Mouse (Mus musculus) urinary bladder, postnatal 4 days (tissue): ENCODE measurements around the gene Inca1.
A peak's percentile ranks its signal among the peaks of the same experiment; 100 is the strongest.

Source experiments
- DNase-seq, 2 experiments: peaks; one replicate each; pipeline ENCODE4 v3.0.0; 2021 to 2022; ENCODE audit warnings: low spot score in 2 of 2

Gene Inca1

DNA sequence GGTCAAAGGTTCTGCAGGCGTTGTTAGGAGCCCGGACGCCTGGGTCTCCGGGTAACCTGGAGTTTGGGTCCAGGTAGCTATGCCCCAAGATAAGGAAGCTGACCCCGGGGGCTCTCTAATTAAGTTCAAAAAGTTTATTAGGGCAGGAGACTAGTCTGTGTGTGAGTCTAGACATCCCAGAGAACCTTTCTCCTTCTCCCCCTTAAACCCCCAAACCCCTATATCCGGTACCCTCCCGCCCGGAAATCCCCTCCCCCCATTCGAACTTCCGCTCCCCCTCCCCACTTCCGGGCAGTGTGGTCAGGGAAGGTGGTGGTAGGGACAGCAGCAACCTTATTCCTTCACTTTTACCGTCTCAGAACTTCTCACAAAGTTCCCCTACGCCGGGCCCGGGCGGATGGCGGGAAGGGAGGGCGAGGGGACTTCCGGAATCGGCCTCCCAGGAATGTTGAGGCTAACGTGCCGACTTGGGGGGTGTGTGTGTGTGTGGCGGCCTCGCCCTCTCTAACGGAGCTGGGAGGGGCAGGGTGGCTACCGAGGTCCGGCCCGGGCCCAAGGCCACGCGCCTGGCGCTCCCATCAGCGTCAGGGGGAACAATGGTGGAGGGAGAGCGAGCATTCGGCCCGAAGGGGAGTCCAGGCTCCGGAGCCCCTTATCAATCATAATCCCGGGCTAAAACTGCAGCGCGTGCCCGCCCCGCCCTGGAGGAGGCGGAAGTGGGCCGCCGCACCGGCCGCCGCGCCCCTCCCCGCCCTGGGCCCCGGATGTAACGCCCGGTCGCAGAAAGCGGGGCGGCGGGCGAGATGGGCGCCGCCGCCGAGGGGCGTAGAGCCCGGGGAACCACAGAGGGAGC is 46.4 kb downstream of the Inca1 start:
- DNase-seq, result peak in 1 of 2 experiments; percentile 70

DNA sequence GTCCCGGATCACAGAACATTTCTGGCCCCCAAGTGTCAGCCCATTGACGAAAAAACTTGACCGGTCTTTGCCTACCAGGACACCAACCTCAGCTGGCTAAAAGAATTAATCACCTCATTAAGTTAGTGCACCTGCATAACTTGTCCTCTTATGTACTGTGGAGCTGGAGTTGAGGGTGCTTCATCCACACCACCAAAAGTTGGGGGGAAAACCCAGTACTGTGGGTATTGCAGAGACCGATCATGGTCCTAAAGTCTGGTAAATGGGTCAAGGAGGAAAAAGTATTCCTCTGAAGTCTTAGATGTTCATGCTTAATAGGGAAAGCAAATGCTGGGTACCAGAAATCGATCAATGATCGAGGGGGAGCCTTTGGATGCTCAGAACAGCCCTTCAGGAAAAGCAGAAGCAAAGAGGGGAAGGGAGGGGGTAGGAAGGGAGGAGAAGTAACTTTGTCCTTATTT is 47.0 kb downstream of the Inca1 start:
- DNase-seq, result no peak

DNA sequence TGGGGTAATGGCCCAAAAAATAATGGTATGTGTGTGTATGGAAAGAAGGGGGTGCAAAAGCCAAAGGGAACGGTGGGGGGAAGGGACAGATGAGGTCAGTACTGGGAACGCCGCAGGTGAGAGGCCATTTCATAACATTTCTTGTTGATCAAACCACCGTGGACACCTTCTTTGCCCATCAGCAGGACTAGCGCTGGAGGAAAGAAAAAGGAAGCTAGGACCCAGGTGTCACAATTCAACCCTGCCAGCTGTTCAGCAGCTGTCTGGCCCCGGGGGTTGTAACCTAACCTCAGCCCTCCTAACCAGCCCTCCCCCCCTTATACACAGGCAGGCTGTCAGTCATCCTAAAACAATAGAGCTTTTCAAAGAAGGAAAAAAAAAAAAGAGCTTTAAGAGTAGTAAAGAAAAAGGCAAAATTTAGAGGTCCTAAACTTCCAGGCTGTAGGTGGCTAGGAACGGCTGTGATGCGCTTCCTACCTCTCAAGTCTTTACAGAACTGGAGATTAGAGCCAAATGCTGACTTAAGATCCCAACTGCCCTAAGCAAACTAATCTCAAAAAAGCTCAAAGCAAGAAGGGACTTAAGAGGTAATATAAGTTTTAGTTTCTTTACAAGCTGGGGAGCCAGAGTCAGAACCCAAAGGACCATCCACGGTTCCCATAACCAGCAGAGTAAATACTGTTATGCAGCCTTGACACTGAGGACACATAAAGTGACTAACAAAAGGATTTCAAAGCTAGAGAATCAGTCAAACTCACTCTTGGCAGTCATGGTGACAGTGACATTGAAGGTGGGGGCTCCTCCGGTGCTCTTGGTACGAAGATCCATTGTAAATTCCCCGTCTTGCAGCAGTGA is 47.7 kb downstream of the Inca1 start:
- peak in 1 of 2 experiments; percentile 17 for DNase-seq

DNA sequence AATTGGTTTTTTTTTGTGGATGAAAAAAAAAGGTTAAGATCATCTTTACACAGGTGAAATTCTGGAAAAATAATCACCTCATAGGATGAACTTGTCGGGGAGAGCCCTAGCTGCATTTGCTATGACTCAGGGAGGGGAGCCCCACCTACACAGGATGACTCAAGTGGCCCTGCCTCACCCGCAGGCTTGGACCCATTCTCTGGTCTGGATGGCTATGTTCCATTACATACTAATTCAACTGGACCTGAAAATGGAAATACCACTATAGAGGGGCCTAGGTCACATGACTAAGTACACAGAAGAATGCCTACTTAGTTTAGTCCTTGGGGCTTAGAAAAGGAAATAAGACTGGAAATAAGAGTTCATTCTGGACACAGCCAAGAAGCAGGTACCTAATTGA is 48.6 kb downstream of the Inca1 start:
- DNase-seq, result no peak

DNA sequence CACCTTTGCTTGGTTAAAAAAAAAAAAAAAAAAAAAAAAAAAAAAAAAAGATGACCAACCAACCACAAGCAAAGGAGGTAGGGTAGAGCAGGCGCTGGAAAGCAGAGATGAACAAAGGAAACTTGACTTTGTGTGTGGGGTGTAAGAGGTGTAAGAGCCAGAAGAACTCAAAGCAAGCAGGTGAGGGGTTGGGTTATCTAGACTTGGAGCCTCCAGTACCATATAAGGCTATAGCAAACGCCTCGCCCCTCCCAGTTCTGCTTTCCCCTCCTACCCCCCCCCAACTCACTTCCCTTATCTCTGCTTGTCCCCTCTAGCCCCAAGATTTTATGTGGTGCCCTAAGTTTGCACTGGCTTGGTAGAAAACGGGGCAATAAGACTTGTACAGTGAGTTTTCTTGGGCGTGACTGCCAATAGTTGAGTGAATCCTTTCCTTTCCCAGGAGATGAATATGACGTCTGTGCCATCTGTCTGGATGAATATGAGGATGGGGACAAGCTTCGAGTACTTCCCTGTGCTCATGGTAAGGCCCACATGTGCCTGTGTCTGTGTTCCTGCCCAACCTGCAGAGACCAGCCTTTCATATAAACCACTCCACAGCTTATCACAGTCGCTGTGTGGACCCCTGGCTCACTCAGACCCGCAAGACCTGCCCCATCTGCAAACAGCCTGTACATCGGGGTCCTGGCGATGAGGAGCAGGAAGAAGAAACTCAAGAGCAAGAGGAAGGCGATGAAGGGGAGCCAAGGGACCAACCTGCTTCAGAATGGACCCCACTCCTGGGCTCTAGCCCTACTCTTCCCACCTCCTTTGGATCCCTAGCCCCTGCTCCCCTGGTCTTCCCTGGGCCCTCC is 49.4 kb downstream of the Inca1 start:
- no peak for DNase-seq

DNA sequence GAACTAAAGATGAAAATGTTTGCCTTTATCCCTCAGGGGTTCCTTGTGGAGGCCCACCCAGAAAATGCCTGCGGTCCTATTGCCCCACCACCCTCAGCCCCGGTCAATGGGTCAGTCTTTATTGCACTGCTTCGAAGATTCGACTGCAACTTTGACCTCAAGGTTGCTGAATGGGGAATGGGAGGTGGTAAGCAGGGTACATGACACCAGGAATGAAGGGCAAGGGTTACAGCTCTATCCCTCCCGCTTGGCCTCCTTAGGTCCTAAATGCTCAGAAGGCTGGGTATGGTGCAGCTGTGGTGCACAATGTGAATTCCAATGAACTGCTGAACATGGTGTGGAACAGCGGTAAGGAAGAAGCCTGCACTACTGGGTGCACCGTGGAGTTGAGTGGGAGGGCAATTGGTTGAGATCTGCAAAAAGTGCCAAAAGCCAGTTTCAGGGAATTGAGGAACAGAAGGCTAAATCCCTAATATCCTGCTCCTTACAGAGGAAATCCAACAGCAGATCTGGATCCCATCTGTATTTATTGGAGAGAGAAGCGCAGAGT is 50.7 kb downstream of the Inca1 start:
- no peak for DNase-seq

DNA sequence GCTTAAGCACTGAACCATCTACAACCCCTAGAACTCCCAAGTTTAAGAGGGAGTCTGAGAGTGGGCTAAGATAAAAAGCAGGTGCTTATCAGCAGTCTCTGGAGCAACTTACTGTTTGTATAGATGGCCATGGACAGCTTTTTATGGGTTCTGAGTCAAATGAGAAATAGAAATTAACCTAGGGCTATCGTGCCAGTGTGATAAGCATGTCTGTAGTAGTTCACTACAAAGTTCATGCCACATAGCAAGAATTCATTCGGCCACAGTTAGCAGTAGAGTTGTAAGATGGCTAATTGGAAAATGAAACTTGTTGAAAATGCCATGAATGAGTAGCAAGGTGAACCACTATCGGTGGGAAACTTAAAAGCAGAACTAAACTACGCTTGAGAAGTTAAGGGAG is 51.4 kb downstream of the Inca1 start:
- no peak for DNase-seq

DNA sequence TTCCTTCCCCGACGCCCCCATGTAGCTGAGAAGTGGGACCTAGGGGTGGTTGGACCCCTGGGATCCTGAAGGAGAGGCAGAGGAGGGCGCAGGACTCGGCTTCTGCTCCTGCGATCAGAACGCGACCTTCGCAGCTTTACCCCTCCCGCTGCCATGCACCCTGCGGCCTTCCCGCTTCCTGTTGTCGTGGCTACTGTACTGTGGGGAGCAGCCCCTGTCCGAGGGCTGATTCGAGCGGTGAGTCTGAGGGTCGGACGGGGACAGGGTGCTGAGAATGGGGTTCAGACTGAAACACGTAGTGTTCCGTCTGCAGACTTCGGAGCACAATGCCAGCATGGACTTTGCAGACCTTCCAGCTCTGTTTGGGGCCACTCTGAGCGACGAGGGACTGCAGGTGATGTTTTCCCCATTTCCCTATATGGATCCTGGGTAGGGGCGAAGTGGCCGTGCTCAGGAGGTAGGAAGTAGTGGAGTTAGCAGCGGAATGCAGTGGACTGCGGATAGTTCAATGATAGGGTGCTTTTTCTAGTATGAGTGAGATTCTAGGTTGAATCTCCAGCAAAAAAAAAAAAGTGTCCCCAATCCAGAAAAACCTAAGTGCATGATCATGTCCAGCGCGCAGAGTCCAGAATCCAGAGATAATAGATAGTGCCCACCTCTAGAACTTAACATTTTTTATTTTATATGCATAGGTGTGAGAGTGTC is 52.1 kb downstream of the Inca1 start:
- no peak for DNase-seq

DNA sequence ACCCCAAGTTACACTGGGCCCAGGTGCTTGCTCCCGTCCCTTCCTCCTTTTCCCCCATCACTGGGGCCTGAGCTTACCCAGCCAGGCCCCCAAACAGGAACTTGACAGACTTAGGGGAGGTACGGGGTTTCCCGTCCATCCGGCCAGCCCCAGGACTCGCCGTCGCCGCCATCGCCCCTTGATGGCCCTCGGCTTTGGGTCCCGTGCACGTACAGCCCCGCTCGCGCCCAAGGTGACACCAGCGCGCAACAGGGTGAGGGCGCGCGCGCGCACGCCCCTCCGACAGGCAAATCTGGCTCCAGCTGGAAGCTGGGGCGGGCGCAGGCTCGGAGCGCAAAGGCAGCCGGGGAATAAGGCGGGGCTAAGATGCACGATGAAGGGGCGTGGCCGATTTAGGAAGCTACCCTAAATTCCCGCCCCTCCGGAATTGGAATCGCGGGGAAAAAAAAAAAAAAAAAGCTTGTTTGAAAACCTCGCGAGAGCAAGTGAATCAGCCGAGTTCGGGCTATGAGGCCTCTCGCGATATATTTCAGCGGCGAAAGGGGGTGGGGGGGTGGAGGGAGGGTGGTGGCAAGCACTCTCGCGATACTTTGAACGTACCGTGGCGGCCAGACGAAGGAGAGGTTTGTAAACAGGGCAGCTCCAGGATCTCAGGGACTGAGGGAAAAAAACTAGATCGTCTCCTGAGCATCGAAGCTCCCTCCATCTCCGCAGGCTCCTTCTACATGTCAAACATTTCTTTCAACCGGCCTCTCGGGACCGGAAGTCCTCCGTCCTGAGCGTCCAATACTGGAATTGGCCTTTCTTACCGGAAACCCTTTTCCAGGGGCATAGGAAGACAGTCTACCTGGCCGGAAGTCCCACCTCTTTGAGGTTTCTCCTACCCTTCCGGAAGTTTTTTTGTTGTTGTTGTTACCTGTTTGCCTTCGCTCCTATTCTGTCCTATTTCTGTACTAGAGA is 53.0 kb downstream of the Inca1 start, which contains the start of the genes Rnf167 and Slc25a11:
TSS of gene Rnf167 (plus strand) at position 545 of the 960 bp plus-strand sequence.
TSS of gene Slc25a11 (minus strand) at position 789 of the 960 bp plus-strand sequence.
- peak; percentile 96 for DNase-seq

DNA sequence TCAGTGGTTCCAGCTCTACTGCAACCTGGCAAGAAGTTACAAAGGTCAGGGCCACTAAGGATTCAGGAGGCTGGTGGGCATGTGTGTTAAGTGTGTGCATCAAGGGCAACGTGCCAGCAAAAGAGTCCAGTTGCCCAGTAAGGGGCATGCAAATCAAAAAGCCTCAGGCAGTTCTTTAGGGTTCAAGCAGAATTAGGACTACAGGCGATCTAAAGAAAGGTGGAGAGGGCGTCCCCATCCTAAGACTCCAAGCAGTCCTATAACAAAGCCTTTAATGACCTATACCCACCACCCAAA is 53.7 kb downstream of the Inca1 start:
- DNase-seq, result no peak

DNA sequence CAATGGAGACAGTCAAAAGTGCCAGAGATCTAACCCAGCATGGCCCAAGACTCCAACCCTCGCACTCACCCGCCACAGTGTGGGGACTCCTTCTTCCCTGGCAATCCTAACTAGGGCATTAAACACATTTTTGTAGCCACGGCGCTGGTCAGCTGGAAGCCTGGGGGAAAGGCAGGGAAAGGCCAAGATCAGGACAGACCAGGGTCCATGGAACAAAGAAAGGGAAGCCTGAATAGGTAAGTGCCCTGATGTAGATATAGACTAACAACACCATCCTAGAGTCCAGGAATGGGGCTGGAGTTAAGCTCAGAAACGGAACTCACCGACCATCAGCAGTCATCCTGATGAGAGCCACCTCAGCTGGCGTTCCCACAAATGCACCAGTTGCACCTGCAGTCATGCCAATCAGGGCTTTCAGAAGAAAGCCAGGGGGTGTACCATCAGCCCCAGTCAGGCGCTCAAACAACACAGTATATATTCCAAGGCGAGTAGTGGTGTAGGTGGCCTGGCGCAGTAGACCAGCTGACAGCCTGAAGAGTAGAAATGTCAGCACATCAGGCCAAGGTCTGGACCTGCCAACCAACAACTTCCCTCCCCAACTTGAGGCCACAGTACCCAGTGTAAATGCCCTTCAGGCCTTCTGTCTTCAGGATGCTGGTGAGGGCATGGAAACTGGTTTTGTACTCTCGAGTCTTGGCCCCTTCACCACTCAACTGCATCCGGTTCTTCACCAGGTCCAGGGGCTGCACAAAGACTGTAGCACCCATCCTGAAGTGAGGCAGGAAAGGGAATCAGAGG is 54.3 kb downstream of the Inca1 start:
- no peak for DNase-seq

DNA sequence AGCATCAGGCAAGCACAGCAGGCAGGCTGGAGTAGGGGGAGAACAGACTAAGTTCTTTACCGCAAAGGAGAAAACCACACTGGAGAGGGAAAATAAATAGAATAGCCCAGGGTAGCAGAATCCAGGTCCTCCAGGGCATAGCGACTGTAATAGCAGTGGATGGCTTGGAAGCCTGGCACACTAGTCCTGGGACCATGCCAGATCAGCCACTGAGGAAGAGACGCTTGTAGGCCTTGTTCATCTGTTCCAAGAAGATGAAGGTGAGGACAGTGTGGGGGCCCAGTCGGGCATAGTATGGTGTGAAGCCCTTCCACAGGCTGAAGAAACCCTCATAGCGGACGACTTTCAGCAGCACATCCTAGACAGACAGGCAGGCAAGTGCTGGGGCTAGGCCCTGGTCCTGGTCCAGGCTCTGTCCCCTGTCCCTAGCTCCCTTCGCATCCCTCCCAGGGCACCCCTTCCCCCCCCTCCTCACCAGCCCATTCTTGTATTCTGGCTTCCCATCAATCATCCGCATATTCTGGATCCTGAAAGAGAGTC is 55.3 kb downstream of the Inca1 start:
- no peak for DNase-seq

DNA sequence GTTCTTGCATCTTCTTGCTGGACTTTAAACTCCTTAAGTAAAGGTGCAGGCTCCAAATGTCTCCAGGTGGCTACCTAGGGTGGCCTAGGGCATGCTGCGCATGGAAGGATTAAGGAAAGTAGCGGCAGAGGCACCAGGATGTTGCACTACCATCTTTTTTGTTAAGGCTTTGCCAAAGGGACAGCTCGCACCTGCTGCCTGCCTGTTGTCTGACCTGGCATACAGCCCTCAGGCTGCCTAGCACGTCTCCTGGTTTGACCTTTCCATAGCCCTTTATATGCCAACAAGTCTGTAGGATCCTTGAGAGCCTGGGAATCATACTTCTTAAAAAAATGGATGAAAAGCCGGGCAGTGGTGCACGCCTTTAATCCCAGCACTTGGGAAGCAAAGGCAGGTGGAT is 56.9 kb downstream of the Inca1 start:
- no peak for DNase-seq

DNA sequence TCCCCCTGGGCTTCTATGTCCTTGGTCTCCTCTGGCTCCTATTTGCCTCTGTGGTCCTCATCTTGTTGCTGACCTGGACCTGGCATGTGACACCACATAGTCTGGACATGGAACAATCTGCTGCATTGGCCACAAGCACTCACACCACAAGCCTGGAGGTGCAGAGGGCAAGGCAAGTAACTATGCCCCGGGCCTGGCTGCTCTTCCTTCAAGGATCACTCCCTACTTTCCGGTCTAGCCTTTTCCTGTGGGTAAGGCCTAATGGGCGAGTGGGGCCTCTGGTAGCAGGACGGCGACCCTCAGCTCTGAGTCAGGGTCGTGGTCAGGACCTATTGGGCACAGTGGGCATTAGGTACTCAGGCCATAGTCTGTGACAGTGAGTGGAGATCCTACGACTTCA is 58.7 kb downstream of the Inca1 start:
- DNase-seq, result no peak

DNA sequence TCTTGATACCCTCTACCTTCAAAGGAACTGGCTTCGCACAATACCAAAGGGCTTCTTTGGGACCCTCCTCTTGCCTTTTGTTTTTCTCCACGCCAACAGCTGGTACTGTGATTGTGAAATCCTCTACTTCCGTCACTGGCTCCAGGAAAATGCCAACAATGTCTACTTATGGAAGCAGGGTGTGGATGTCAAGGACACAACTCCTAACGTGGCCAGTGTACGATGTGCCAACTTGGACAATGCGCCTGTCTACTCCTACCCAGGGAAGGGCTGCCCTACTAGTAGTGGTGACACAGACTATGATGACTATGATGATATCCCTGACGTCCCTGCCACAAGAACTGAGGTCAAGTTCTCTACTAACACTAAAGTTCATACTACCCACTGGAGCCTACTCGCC is 60.0 kb downstream of the Inca1 start:
- DNase-seq, result no peak

DNA sequence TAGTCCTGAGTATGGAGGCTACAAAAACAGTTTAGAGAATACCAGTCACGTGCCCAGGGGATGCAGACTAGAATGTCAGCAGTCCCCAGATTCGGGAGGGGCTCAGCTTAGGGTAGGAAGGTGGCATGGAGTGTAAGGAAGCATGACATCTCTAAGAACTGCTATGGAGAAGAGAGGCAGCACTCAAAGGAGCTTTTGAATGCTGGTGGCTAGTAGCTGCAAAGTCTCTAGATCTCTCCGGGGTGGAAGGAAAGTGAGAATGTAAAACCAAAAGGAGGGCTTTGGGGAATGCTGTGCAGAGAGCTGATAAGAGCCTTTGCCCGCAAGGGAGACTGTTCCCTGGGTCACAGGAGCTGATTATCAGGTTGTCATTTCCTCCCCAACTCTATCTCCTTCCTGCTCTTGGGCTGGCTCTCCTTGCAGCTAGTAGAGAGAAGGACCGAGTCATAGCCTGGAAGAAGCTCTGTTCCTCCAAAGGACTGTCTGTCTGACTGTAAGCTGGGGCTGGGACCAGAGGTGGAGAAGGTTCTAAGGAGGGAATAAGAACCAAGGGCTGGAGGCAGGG is 61.2 kb downstream of the Inca1 start, which contains the start of gene Gp1ba:
TSS of gene Gp1ba (plus strand) at position 409 of the 565 bp plus-strand sequence.
- no peak for DNase-seq
